Mouse (Mus musculus): Measurements from ENCODE around the gene Gfpt2. TPM values are rescaled to one million over a fixed set of nuclear protein-coding genes. Genes with fewer than 3 reads are reported as not detected.

Gfpt2 gene
- total and polyA plus RNA-seq, 3 experiments = 0.04 TPM; not detected in 2

- Histone ChIP-seq H3K4me2 (ENCODE audit: insufficient read depth, low read depth, poor library complexity, severe bottlenecking) (no peak overlapping the region), H3K4me3 (replicated peaks in 1 of 3; ENCODE audit: low read depth in 2 of 3, low read length in 2 of 3, poor library complexity in 1 of 3) (no peak overlapping the region), H3K36me3 (replicated peaks in 1 of 2; ENCODE audit: control insufficient read depth in 1 of 2, insufficient read depth in 1 of 2, low read length in 1 of 2) (no peaks in the 10 kb centered on the region), H3K9ac (ENCODE audit: insufficient read depth, low read depth) (no peak overlapping the region), H3K79me2 (replicated peaks; ENCODE audit: control insufficient read depth, extremely low read depth, insufficient read depth, poor library complexity, severe bottlenecking) (no peaks in the 10 kb centered on the region), H3K27ac (ENCODE audit: insufficient read depth, low read depth) (no peak overlapping the region), H3K9me3 (replicated peaks; ENCODE audit: low read length) (peaks cover 9% of the 10 kb centered on the region), H3K4me1 (ENCODE audit: control insufficient read depth in 1 of 2, insufficient read depth in 2 of 2) (no peaks in the 10 kb centered on the region), H3K27me3 (replicated peaks) (peaks cover 3% of the 10 kb centered on the region)
- TF ChIP-seq TCF12 (IDR thresholded peaks at IDR 0.05; ENCODE audit: low read depth, low read length) (no peak), MYC (IDR thresholded peaks at IDR 0.05; ENCODE audit: low read depth, low read length) (no peak), EP300 (IDR thresholded peaks at IDR 0.05; ENCODE audit: low read length) (no peak), CTCF (conservative IDR thresholded peaks at IDR 0.05 in 1 of 2, IDR thresholded peaks at IDR 0.05 in 1 of 2; ENCODE audit: low read depth in 2 of 2, low read length in 2 of 2) (no peak), MAZ (IDR thresholded peaks at IDR 0.05; ENCODE audit: low read depth, low read length) (no peak), ZKSCAN1 (IDR thresholded peaks at IDR 0.05; ENCODE audit: borderline replicate concordance, low read depth, low read length) (no peak), NELFE (IDR thresholded peaks at IDR 0.05; ENCODE audit: low read depth, low read length) (no peak), JUN (IDR thresholded peaks at IDR 0.05; ENCODE audit: insufficient read depth, low read depth, low read length) (no peak)
- in situ Hi-C loops (cut with MboI; ENCODE audit: low pct_ligation_motif_present, low pct_unique_long_range_greater_than_20kb, low sequenced_read_pairs) (no loop called here), dilution Hi-C loops (cut with MboI; ENCODE audit: extremely low pct_ligation_motif_present, extremely low pct_unique_long_range_greater_than_20kb, low sequenced_read_pairs) (no loop called here)
- DNase-seq (ENCODE audit: extremely low read depth) = no peak
Observed at GRCm38 (mm10) chr11:49745839-49746238, 48.1 kb upstream of the Gfpt2 start.

GRCm38 (mm10) chr11:49746756-49747155 is 47.2 kb upstream of the Gfpt2 start:
- no peak overlapping the region for H3K4me2 ChIP-seq (ENCODE audit: insufficient read depth, low read depth, poor library complexity, severe bottlenecking)
- H3K9me3 ChIP-seq (replicated peaks; ENCODE audit: low read length) = peaks cover 9% of the 10 kb centered on the region
- H3K79me2 ChIP-seq (replicated peaks; ENCODE audit: control insufficient read depth, extremely low read depth, insufficient read depth, poor library complexity, severe bottlenecking) = no peaks in the 10 kb centered on the region
- dilution Hi-C loops (cut with MboI; ENCODE audit: extremely low pct_ligation_motif_present, extremely low pct_unique_long_range_greater_than_20kb, low sequenced_read_pairs) = no loop called here
- H3K9ac ChIP-seq (ENCODE audit: insufficient read depth, low read depth) = no peak overlapping the region
- TF ChIP-seq POLR2A (IDR thresholded peaks at IDR 0.05; ENCODE audit: low read depth, low read length) (no peak), ETS1 (conservative IDR thresholded peaks at IDR 0.05; ENCODE audit: low read depth, low read length) (no peak), TBP (conservative IDR thresholded peaks at IDR 0.05; ENCODE audit: low read depth, low read length) (no peak), NRF1 (IDR thresholded peaks at IDR 0.05; ENCODE audit: low read depth, low read length) (no peak), SIN3A (IDR thresholded peaks at IDR 0.05; ENCODE audit: low read length) (no peak), KAT2A (IDR thresholded peaks at IDR 0.05; ENCODE audit: insufficient replicate concordance, low read length) (no peak), USF2 (conservative IDR thresholded peaks at IDR 0.05; ENCODE audit: low read depth, low read length) (no peak), RAD21 (IDR thresholded peaks at IDR 0.05; ENCODE audit: low read depth, low read length) (no peak), BHLHE40 (IDR thresholded peaks at IDR 0.05; ENCODE audit: low read depth, low read length) (no peak), RCOR1 (conservative IDR thresholded peaks at IDR 0.05; ENCODE audit: low read depth, low read length) (no peak), MYC (IDR thresholded peaks at IDR 0.05; ENCODE audit: low read depth, low read length) (no peak), ZC3H11A (IDR thresholded peaks at IDR 0.05; ENCODE audit: low read depth, low read length) (no peak), ZMIZ1 (IDR thresholded peaks at IDR 0.05; ENCODE audit: low read depth, low read length) (no peak)
- H3K36me3 ChIP-seq (replicated peaks in 1 of 2; ENCODE audit: control insufficient read depth in 1 of 2, insufficient read depth in 1 of 2, low read length in 1 of 2) = no peaks in the 10 kb centered on the region
- H3K4me1 ChIP-seq (ENCODE audit: control insufficient read depth in 1 of 2, insufficient read depth in 2 of 2) = no peaks in the 10 kb centered on the region
- DNase-seq (ENCODE audit: extremely low read depth) = no peak
- no peak overlapping the region for H3K27ac ChIP-seq (ENCODE audit: insufficient read depth, low read depth)
- H3K4me3 ChIP-seq (replicated peaks in 1 of 3; ENCODE audit: low read depth in 2 of 3, low read length in 2 of 3, poor library complexity in 1 of 3) = no peak overlapping the region
- in situ Hi-C loops (cut with MboI; ENCODE audit: low pct_ligation_motif_present, low pct_unique_long_range_greater_than_20kb, low sequenced_read_pairs) = no loop called here
- H3K27me3 ChIP-seq (replicated peaks) = peaks cover 3% of the 10 kb centered on the region

Data from CH12.LX (cell line).